Mouse (Mus musculus) spleen, adult 2 months (tissue): ENCODE data around the gene Tbxas1. TPM values are rescaled to one million over a fixed set of nuclear protein-coding genes. Genes with fewer than 3 reads are reported as not detected.

Source experiments
- DNase-seq, 2 experiments: peaks; one replicate each; pipeline versions ENCODE4 v3.0.0 to v3.0.0-alpha.2; 2012 to 2021; ENCODE audit warnings: low spot score in 2 of 2, low read depth in 1 of 2
- H3K27ac ChIP-seq: fragments of 200-500 bp; 2 replicates; pipeline ENCODE4 v1.5.1; 2012; ENCODE audit warnings: low read length, inconsistent platforms; ENCODE audit not compliant: insufficient read depth
- H3K27me3 ChIP-seq: fragments of 200-500 bp; 2 replicates; pipeline ENCODE4 v1.6.1; 2012; ENCODE audit warnings: mild to moderate bottlenecking, moderate library complexity, low read length, inconsistent platforms; ENCODE audit not compliant: control insufficient read depth, insufficient read depth
- H3K36me3 ChIP-seq: fragments of 200-500 bp; 2 replicates; pipeline ENCODE4 v1.6.1; 2012; ENCODE audit warnings: mild to moderate bottlenecking, low read length, inconsistent platforms; ENCODE audit not compliant: control insufficient read depth, insufficient read depth
- H3K4me1 ChIP-seq: fragments of 200-500 bp; 2 replicates; pipeline ENCODE4 v1.6.1; 2011; ENCODE audit warnings: inconsistent platforms; ENCODE audit not compliant: control insufficient read depth, insufficient read depth, insufficient read length
- H3K4me3 ChIP-seq: fragments of 200-500 bp; 2 replicates; pipeline ENCODE4 v1.5.1; 2011; ENCODE audit warnings: mild to moderate bottlenecking, inconsistent platforms; ENCODE audit not compliant: insufficient read depth, insufficient read length; ENCODE audit errors: extremely low read depth
- CTCF ChIP-seq: fragments of 200-500 bp; IDR thresholded peaks from 2 replicates; pipeline ENCODE4 v1.5.1; 2011; ENCODE audit warnings: mild to moderate bottlenecking, inconsistent platforms; ENCODE audit not compliant: insufficient read depth, insufficient read length, insufficient replicate concordance; ENCODE audit errors: extremely low read depth
- POLR2A ChIP-seq: fragments of 200-500 bp; IDR thresholded peaks from 2 replicates; pipeline ENCODE4 v1.6.1; 2011; ENCODE audit warnings: low read depth, low read length, inconsistent platforms
- WGBS: fragments of 180-500 bp; shearing (Covaris S2); methylation state at CpG from one replicate; pipeline ENCODE4 v1.1.7; 2018; 5-methylcytosine and 5-hydroxymethylcytosine counted together
- polyA plus RNA-seq: library from polyadenylated mRNA; depleted of rRNA; stranded (reverse); fragments of >200 nt; gene quantifications from 2 replicates; pipeline ENCODE4 v1.2.3, GENCODE M21; 2012

Tbxas1 gene
- polyA plus RNA-seq, 1 experiment, result 14.0 TPM

GRCm38 (mm10) chr6:38851740-38852139 is 23.5 kb upstream of the Tbxas1 start:
- DNase-seq, result no peak
- TF ChIP-seq CTCF (no peak), POLR2A (no peak)
- 79% methylated on average over 2 of the region's 2 CpGs for WGBS
- Histone ChIP-seq H3K4me1 (peaks cover 6% of the 10 kb centered on the region; the same call in 1 of the 2 replicates), H3K27ac (no peak overlapping the region), H3K36me3 (no peaks in the 10 kb centered on the region), H3K4me3 (no peak overlapping the region), H3K27me3 (no peaks in the 10 kb centered on the region)

GRCm38 (mm10) chr6:38853561-38853992 is 21.6 kb upstream of the Tbxas1 start:
- Histone ChIP-seq H3K27me3 (no peaks in the 10 kb centered on the region), H3K27ac (no peak overlapping the region), H3K4me1 (no peaks in the 10 kb centered on the region), H3K4me3 (no peak overlapping the region), H3K36me3 (no peaks in the 10 kb centered on the region)
- 84% methylated on average over 5 of the region's 5 CpGs for WGBS
- no peak for DNase-seq
- TF ChIP-seq POLR2A (no peak), CTCF (no peak)

- H3K4me3 ChIP-seq, result no peak overlapping the region
- 100% methylated on average over 1 of the region's 1 CpGs for WGBS
- H3K27me3 ChIP-seq, result no peaks in the 10 kb centered on the region
- no peaks in the 10 kb centered on the region for H3K36me3 ChIP-seq
- no peak for TF ChIP-seq CTCF
- TF ChIP-seq POLR2A, result no peak
- H3K4me1 ChIP-seq, result no peaks in the 10 kb centered on the region; the same call in none of the 2 replicates
- no peak for DNase-seq
- no peak overlapping the region for H3K27ac ChIP-seq
These were observed 15.4 kb upstream of the Tbxas1 start for GRCm38 (mm10) chr6:38859819-38860218.

GRCm38 (mm10) chr6:38860301-38860700 is 14.9 kb upstream of the Tbxas1 start:
- H3K36me3 ChIP-seq, result no peaks in the 10 kb centered on the region
- WGBS, result 93% methylated on average over 2 of the region's 2 CpGs
- no peak for TF ChIP-seq POLR2A
- TF ChIP-seq CTCF, result no peak
- no peak overlapping the region for H3K27ac ChIP-seq
- no peak overlapping the region for H3K4me3 ChIP-seq
- DNase-seq, result no peak
- H3K27me3 ChIP-seq, result no peaks in the 10 kb centered on the region
- no peaks in the 10 kb centered on the region; the same call in none of the 2 replicates for H3K4me1 ChIP-seq

- H3K4me1 ChIP-seq, result no peaks in the 10 kb centered on the region; the same call in none of the 2 replicates
- 73% methylated on average over 3 of the region's 3 CpGs for WGBS
These were observed 11.6 kb upstream of the Tbxas1 start for GRCm38 (mm10) chr6:38863595-38863994.

GRCm38 (mm10) chr6:38865805-38866204 is 9.4 kb upstream of the Tbxas1 start:
- no peak for DNase-seq
- no peaks in the 10 kb centered on the region for H3K27me3 ChIP-seq
- no peaks in the 10 kb centered on the region for H3K36me3 ChIP-seq
- H3K27ac ChIP-seq, result no peak overlapping the region
- no peaks in the 10 kb centered on the region; the same call in none of the 2 replicates for H3K4me1 ChIP-seq
- TF ChIP-seq CTCF (no peak), POLR2A (no peak)
- no peak overlapping the region for H3K4me3 ChIP-seq

More at GRCm38 (mm10) chr6:38863595-38863994, 11.6 kb upstream of the Tbxas1 start:
- no peak overlapping the region for H3K27ac ChIP-seq
- H3K4me3 ChIP-seq, result no peak overlapping the region
- TF ChIP-seq POLR2A, result no peak
- TF ChIP-seq CTCF, result no peak
- no peak for DNase-seq
- H3K27me3 ChIP-seq, result no peaks in the 10 kb centered on the region
- no peaks in the 10 kb centered on the region for H3K36me3 ChIP-seq

- 82% methylated on average over 1 of the region's 1 CpGs for WGBS
- Histone ChIP-seq H3K4me3 (no peak overlapping the region), H3K27ac (no peak overlapping the region), H3K36me3 (no peaks in the 10 kb centered on the region), H3K4me1 (no peaks in the 10 kb centered on the region; the same call in none of the 2 replicates), H3K27me3 (no peaks in the 10 kb centered on the region)
- no peak for TF ChIP-seq CTCF
- no peak for TF ChIP-seq POLR2A
- no peak for DNase-seq
These were observed 8.8 kb upstream of the Tbxas1 start for GRCm38 (mm10) chr6:38866357-38866756.
